Mouse (Mus musculus) C2C12 (cell line): ENCODE measurements around the gene Olfr576.

Experiments
- CEBPB ChIP-seq: IDR thresholded peaks from one replicate; pipeline ENCODE4 v1.6.1; 2011; ENCODE audit warnings: low read depth, mild to moderate bottlenecking, control low read depth, moderate library complexity
- CTCF ChIP-seq: IDR thresholded peaks from one replicate; pipeline ENCODE4 v1.5.1; 2011; ENCODE audit not compliant: control insufficient read depth, insufficient read depth, insufficient read length
- MYOD1 ChIP-seq: IDR thresholded peaks from one replicate; pipeline ENCODE4 v1.6.1; 2011; ENCODE audit warnings: low read depth; ENCODE audit not compliant: control insufficient read depth, insufficient read length
- MYOG ChIP-seq: IDR thresholded peaks from one replicate; pipeline ENCODE4 v1.6.1; 2011; ENCODE audit not compliant: control insufficient read depth, insufficient read length; ENCODE audit errors: extremely low read depth

GRCm38 (mm10) chr7:102975843-102976242 is 13.4 kb downstream of the Olfr576 start, which contains the start of gene Olfr577:
- TF ChIP-seq MYOG (no peak), CTCF (no peak), CEBPB (no peak), MYOD1 (no peak)
